Mouse (Mus musculus) kidney, adult 2 months (tissue): Measurements from ENCODE around the gene 1700031F05Rik.
"Not testable (repeated sequence)": the region's sequence is repeated elsewhere in the genome, so short reads cannot be mapped to it uniquely, and the experiment has no call there.

ENCODE experiments used
- CTCF ChIP-seq: fragments of 200-500 bp; conservative IDR thresholded peaks from 2 replicates; pipeline ENCODE4 v1.5.1; 2011; ENCODE audit warnings: low read depth, mild to moderate bottlenecking, control low read depth, low read length, moderate library complexity, mixed read lengths; ENCODE audit not compliant: insufficient read depth, insufficient read length
- POLR2A ChIP-seq: fragments of 200-500 bp; IDR thresholded peaks from one replicate; pipeline ENCODE4 v1.6.1; 2011; ENCODE audit warnings: low read depth, low read length, control low read depth

DNA sequence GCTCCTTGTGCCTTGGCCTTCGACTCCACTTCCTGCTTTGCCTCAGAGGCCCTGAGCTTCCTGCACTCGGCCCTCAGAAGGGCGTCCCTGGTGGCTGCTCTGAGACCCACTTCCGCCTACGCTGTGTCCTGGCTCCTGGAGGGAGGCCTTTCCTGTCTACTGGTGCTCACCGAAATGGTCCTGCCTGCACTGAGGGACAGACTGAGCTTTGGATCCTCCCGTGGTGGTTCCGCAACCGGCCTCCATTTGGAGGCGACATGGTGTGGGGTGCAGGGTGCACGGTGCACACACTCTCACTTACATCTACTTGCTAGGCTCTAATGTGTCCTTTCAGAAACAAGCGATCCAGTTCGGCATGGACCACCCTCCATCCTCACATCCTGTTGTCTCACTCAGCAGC is 13.3 kb downstream of the 1700031F05Rik start, which contains the start of gene Dmrtc1c2:
- TF ChIP-seq CTCF, POLR2A: not testable (repeated sequence)
